Mouse (Mus musculus) left cerebral cortex, postnatal 25 days (tissue): Measurements from ENCODE around the gene Skil. TPM values are rescaled to one million over a fixed set of nuclear protein-coding genes. Genes with fewer than 3 reads are reported as not detected.

Experiments used
- DNase-seq, 2 experiments: peaks; one replicate each; pipeline ENCODE4 v3.0.0; 2022; ENCODE audit warnings: low spot score in 2 of 2, mixed read lengths in 1 of 2
- intact Hi-C: fragments of 180-260 bp; cut with DNase I; formaldehyde crosslinking; loops from one replicate; pipeline ENCODE4 v1.15.1; 2025
- total RNA-seq, 2 experiments: library from RNA; stranded (reverse); gene quantifications; 2 replicates each; pipeline ENCODE4 v1.2.3; 2021

The Skil gene
- total RNA-seq = 10 to 100 TPM; 64.5 to 66.0 TPM

GRCm38 (mm10) chr3:31094531-31095178 is at the start of gene Skil:
Skil (plus strand) TSS chr3:31095058.
- DNase-seq = peak; percentile 89 to 95
- intact Hi-C loops = loop anchor here (1.0 to 5.0 kb wide), 3 partner anchors 37 to 213 kb away; no protein-coding TSS in a partner anchor

GRCm38 (mm10) chr3:31047263-31047662 is 47.6 kb upstream of the Skil start:
- intact Hi-C loops = no loop called here

GRCm38 (mm10) chr3:31049087-31049486 is 45.8 kb upstream of the Skil start:
- DNase-seq = no peak
- intact Hi-C loops = no loop called here

More at GRCm38 (mm10) chr3:31047263-31047662, 47.6 kb upstream of the Skil start:
- no peak for DNase-seq

GRCm38 (mm10) chr3:31050375-31050774 is 44.5 kb upstream of the Skil start:
- intact Hi-C loops = no loop called here
- DNase-seq = no peak

- DNase-seq = no peak
- intact Hi-C loops = no loop called here
These were observed 43.1 kb upstream of the Skil start for GRCm38 (mm10) chr3:31051730-31052129.

- intact Hi-C loops = no loop called here
- DNase-seq = no peak
These were observed 41.7 kb upstream of the Skil start for GRCm38 (mm10) chr3:31053191-31053590.

GRCm38 (mm10) chr3:31054888-31055287 is 40.0 kb upstream of the Skil start:
- peak in 1 of 2 experiments; percentile 45 for DNase-seq
- intact Hi-C loops = loop anchor here (5.0 kb wide), 1 partner anchor 547 kb away; no protein-coding TSS in a partner anchor

GRCm38 (mm10) chr3:31056047-31056650 is 38.7 kb upstream of the Skil start:
- intact Hi-C loops = loop anchor here (2.0 to 5.0 kb wide), 2 partner anchors 53 to 546 kb away; no protein-coding TSS in a partner anchor
- DNase-seq = no peak

GRCm38 (mm10) chr3:31056651-31057627 is 37.9 kb upstream of the Skil start:
- DNase-seq = peak; percentile 81 to 91
- intact Hi-C loops = loop anchor here (1.0 to 5.0 kb wide), 4 partner anchors 37 to 545 kb away; no protein-coding TSS in a partner anchor

- intact Hi-C loops = no loop called here
These were observed 34.1 kb upstream of the Skil start for GRCm38 (mm10) chr3:31060745-31061102.

GRCm38 (mm10) chr3:31061103-31061785 is 33.6 kb upstream of the Skil start:
- intact Hi-C loops = no loop called here
- no peak for DNase-seq

More at GRCm38 (mm10) chr3:31060745-31061102, 34.1 kb upstream of the Skil start:
- DNase-seq = no peak

GRCm38 (mm10) chr3:31061786-31062120 is 33.1 kb upstream of the Skil start:
- intact Hi-C loops = no loop called here

GRCm38 (mm10) chr3:31062325-31062724 is 32.5 kb upstream of the Skil start:
- intact Hi-C loops = no loop called here
- DNase-seq = no peak

More at GRCm38 (mm10) chr3:31061786-31062120, 33.1 kb upstream of the Skil start:
- DNase-seq = no peak

GRCm38 (mm10) chr3:31068482-31068881 is 26.4 kb upstream of the Skil start:
- DNase-seq = peak; percentile 48 to 81
- intact Hi-C loops = no loop called here

- intact Hi-C loops = no loop called here
- no peak for DNase-seq
These were observed 23.1 kb upstream of the Skil start for GRCm38 (mm10) chr3:31071804-31072203.

- intact Hi-C loops = no loop called here
- no peak for DNase-seq
These were observed 19.1 kb upstream of the Skil start for GRCm38 (mm10) chr3:31075808-31076207.

GRCm38 (mm10) chr3:31077068-31077703 is 17.7 kb upstream of the Skil start:
- DNase-seq = no peak
- intact Hi-C loops = no loop called here

GRCm38 (mm10) chr3:31079450-31079849 is 15.4 kb upstream of the Skil start:
- no peak for DNase-seq
- intact Hi-C loops = no loop called here
